Comparison of ENCODE assay signal across 10 mouse cellular contexts in genomic region chr9:65844421-65845165, GRCm38 (mm10). TPM values are rescaled to one million over a fixed set of nuclear protein-coding genes. Genes with fewer than 3 reads are reported as not detected.
A peak's percentile ranks its signal among the peaks of the same experiment; 100 is the strongest.
DNase-seq lines count a peak whose midpoint lies in the region; ATAC-seq and TF ChIP-seq lines count a peak whose summit lies in the region.
"Had no signal": no experiment of that assay in that cellular context is flagged by ENCODE, and none has a peak within 500 bp of the region (broad histone marks: within the 10 kb centered on the region; RNA-seq: fewer than 3 reads in every experiment).

No protein-coding gene starts in this region.

- H3K27ac ChIP-seq in heart, embryonic 11.5 days (ENCODE audit: low read depth, low read length) = no peak overlapping the region
- 0 out of 2 replicates have a peak overlapping the region, but pooled peaks have one; percentile 24 for H3K27ac ChIP-seq in stomach, embryonic 15.5 days
- no peak overlapping the region; the same call in 1 of the 2 replicates for H3K27ac ChIP-seq in stomach, postnatal 0 days (replicated peaks)
- H3K27ac ChIP-seq: embryonic facial prominence, embryonic 12.5 days; liver, embryonic 14.5 days had no signal

- H3K4me3 ChIP-seq in heart, embryonic 11.5 days (ENCODE audit: low read depth, low read length) = no peak overlapping the region
- no peak overlapping the region for H3K4me3 ChIP-seq in stomach, embryonic 15.5 days (replicated peaks)
- H3K4me3 ChIP-seq in stomach, postnatal 0 days (ENCODE audit: low read depth, low read length) = no peak overlapping the region
- no peak overlapping the region for H3K4me3 ChIP-seq in lung, adult 2 months (replicated peaks; ENCODE audit: extremely low read depth, low read depth, low read length)
- H3K4me3 ChIP-seq: embryonic facial prominence, embryonic 12.5 days had no signal

- DNase-seq in heart, adult 18-20 months = peak; percentile 40 to 45
- DNase-seq in stomach, postnatal 0 days (ENCODE audit: low spot score) = no peak
- peak; percentile 17 for DNase-seq in lung, adult 2 months
- no peak for DNase-seq in urinary bladder, postnatal 25 days (ENCODE audit: low spot score)
- DNase-seq in cerebellum, postnatal 4 days (ENCODE audit: low spot score in 2 of 2) = no peak
- DNase-seq in left cerebral cortex, postnatal 25 days (ENCODE audit: low spot score in 2 of 2) = no peak

- peaks cover 2% of the 10 kb centered on the region for H3K36me3 ChIP-seq in heart, embryonic 11.5 days (ENCODE audit: control insufficient read depth, insufficient read depth, low read length)
- 0 out of 2 replicates have a peak, but pooled peaks cover 3% of the 10 kb centered on the region for H3K36me3 ChIP-seq in stomach, embryonic 15.5 days
- H3K36me3 ChIP-seq in stomach, postnatal 0 days (ENCODE audit: control insufficient read depth, insufficient read depth, low read length) = peaks cover 4% of the 10 kb centered on the region; the same call in 1 of the 2 replicates

- no peak for ATAC-seq in heart, embryonic 11.5 days (replicated peaks; ENCODE audit: insufficient number of reproducible peaks, low FRiP score, low TSS enrichment)
- no peak for ATAC-seq in stomach, embryonic 15.5 days (ENCODE audit: insufficient read depth, low FRiP score, low read depth)
- ATAC-seq in stomach, postnatal 0 days (ENCODE audit: low FRiP score, low TSS enrichment) = no peak

- TF ChIP-seq EP300 in stomach, postnatal 0 days (optimal IDR thresholded peaks at IDR 0.05) = no peak

- no peak overlapping the region for H3K4me2 ChIP-seq in heart, embryonic 11.5 days
- H3K4me2 ChIP-seq in stomach, embryonic 15.5 days = no peak overlapping the region
- H3K4me2 ChIP-seq in stomach, postnatal 0 days (replicated peaks; ENCODE audit: low read depth) = no peak overlapping the region
- H3K4me2 ChIP-seq: embryonic facial prominence, embryonic 12.5 days had no signal

- H3K9ac ChIP-seq in heart, embryonic 11.5 days (ENCODE audit: low read depth, low read length) = no peak overlapping the region
- H3K9ac ChIP-seq in stomach, embryonic 15.5 days = no peak overlapping the region
- no peak overlapping the region for H3K9ac ChIP-seq in stomach, postnatal 0 days (ENCODE audit: low read length)
- H3K9ac ChIP-seq: embryonic facial prominence, embryonic 12.5 days; liver, embryonic 14.5 days had no signal

- H3K27me3 ChIP-seq in heart, embryonic 11.5 days (ENCODE audit: control insufficient read depth, insufficient read depth, low read length) = no peaks in the 10 kb centered on the region
- no peaks in the 10 kb centered on the region for H3K27me3 ChIP-seq in stomach, embryonic 15.5 days (replicated peaks)
- H3K27me3 ChIP-seq in stomach, postnatal 0 days (ENCODE audit: control insufficient read depth, insufficient read depth, low read length) = no peaks in the 10 kb centered on the region
- H3K27me3 ChIP-seq: embryonic facial prominence, embryonic 12.5 days had no signal

- intact Hi-C loops in left cerebral cortex, postnatal 25 days (cut with DNase I) = no loop called here

- WGBS in heart, embryonic 11.5 days (ENCODE audit: insufficient replicate concordance) = 86% methylated on average over 7 of the region's 7 CpGs
- 74% methylated on average over 7 of the region's 7 CpGs for WGBS in stomach, embryonic 15.5 days
- 59% methylated on average over 7 of the region's 7 CpGs for WGBS in stomach, postnatal 0 days
- 55% methylated on average over 7 of the region's 7 CpGs for WGBS in lung, adult 2 months

- TF ChIP-seq POLR2A in lung, adult 2 months (IDR thresholded peaks at IDR 0.05; ENCODE audit: borderline replicate concordance, extremely low read depth, low read depth, low read length) = no peak

- no peaks in the 10 kb centered on the region for H3K9me3 ChIP-seq in heart, embryonic 11.5 days (replicated peaks; ENCODE audit: control insufficient read depth, low read length)
- no peaks in the 10 kb centered on the region for H3K9me3 ChIP-seq in stomach, embryonic 15.5 days
- no peaks in the 10 kb centered on the region for H3K9me3 ChIP-seq in stomach, postnatal 0 days (ENCODE audit: control insufficient read depth, low read length)
- H3K9me3 ChIP-seq: embryonic facial prominence, embryonic 12.5 days had no signal

- no peak for TF ChIP-seq CTCF in stomach, postnatal 0 days (IDR thresholded peaks at IDR 0.05; ENCODE audit: low read depth)
- TF ChIP-seq CTCF in lung, adult 2 months (IDR thresholded peaks at IDR 0.05; ENCODE audit: insufficient read depth, low read length) = no peak

- H3K4me1 ChIP-seq in heart, embryonic 11.5 days (ENCODE audit: control insufficient read depth, insufficient read depth, low read length) = peaks cover 4% of the 10 kb centered on the region
- H3K4me1 ChIP-seq in stomach, embryonic 15.5 days = peaks cover 6% of the 10 kb centered on the region; the same call in 1 of the 2 replicates
- H3K4me1 ChIP-seq in stomach, postnatal 0 days (replicated peaks; ENCODE audit: control insufficient read depth, insufficient read depth) = no peaks in the 10 kb centered on the region
- H3K4me1 ChIP-seq in lung, adult 2 months (ENCODE audit: control insufficient read depth, insufficient read depth, low read length) = peaks cover 6% of the 10 kb centered on the region
- H3K4me1 ChIP-seq: embryonic facial prominence, embryonic 12.5 days had no signal

RNA-seq across cellular contexts. Expression of gene Zfp609, which starts 17.2 kb away (rescaled TPM):
- 10 to 100 TPM; 19.2 to 22.4 TPM for total RNA-seq in heart, adult 18-20 months (2021)
- 5.1 and 8.1 TPM in 2 replicates for polyA plus RNA-seq in heart, embryonic 11.5 days (2014; fragmentation: Nextera tagmentation; extraction: Ambion mirVana)
- 6.4 and 6.5 TPM in 2 replicates for polyA plus RNA-seq in stomach, embryonic 15.5 days (2015; fragmentation: Nextera tagmentation; extraction: Ambion mirVana)
- polyA plus RNA-seq in stomach, postnatal 0 days (2015; fragmentation: Nextera tagmentation; extraction: Ambion mirVana) = 2.4 and 2.7 TPM in 2 replicates
- 8.3 and 11.7 TPM in 2 replicates for polyA plus RNA-seq in lung, adult 2 months (2012; rRNA removed)
- 10 to 100 TPM; 42.3 to 48.5 TPM for total RNA-seq in left cerebral cortex, postnatal 25 days (2021)

RNA-seq across cellular contexts. Expression of gene Pclaf, which starts 45.4 kb away (rescaled TPM):
- total RNA-seq in heart, adult 18-20 months (2021) = under 1 TPM; 0.47 to 0.57 TPM
- polyA plus RNA-seq in heart, embryonic 11.5 days (2014; fragmentation: Nextera tagmentation; extraction: Ambion mirVana) = 122 and 130 TPM in 2 replicates
- polyA plus RNA-seq in stomach, embryonic 15.5 days (2015; fragmentation: Nextera tagmentation; extraction: Ambion mirVana) = 160 and 168 TPM in 2 replicates
- polyA plus RNA-seq in stomach, postnatal 0 days (2015; fragmentation: Nextera tagmentation; extraction: Ambion mirVana) = 37.5 and 48.6 TPM in 2 replicates
- polyA plus RNA-seq in lung, adult 2 months (2012; rRNA removed) = 0.28 and 1.2 TPM in 2 replicates
- total RNA-seq in left cerebral cortex, postnatal 25 days (2021) = under 1 TPM; 0.53 to 0.55 TPM

Comparison
In these comparisons a context has a peak if more than half of its experiments do, and no peak if none do; other contexts are left out.
1. DNase-seq: peak in heart, adult 18-20 months (2 of 2) and lung, adult 2 months (single experiment); none in stomach, postnatal 0 days (single experiment), urinary bladder, postnatal 25 days (single experiment), cerebellum, postnatal 4 days (0 of 2) and left cerebral cortex, postnatal 25 days (0 of 2).
2. RNA of gene Pclaf, which starts 45.4 kb away (polyA plus RNA-seq): 160 to 168 TPM in stomach, embryonic 15.5 days, 122 to 130 TPM in heart, embryonic 11.5 days and 37.5 to 48.6 TPM in stomach, postnatal 0 days; 0.28 to 1.2 TPM in lung, adult 2 months; every median in the first group is over 10 times any median in the second.